Mouse (Mus musculus): ENCODE data around the gene Tnfrsf23. TPM values are rescaled to one million over a fixed set of nuclear protein-coding genes. Genes with fewer than 3 reads are reported as not detected.

The Tnfrsf23 gene
- polyA plus RNA-seq, 1 experiment from 2014 or later: 0.90 TPM

GRCm38 (mm10) chr7:143717811-143718210 is 32.1 kb upstream of the Tnfrsf23 start:
- 36% methylated on average over 1 of the region's 1 CpGs for WGBS (ENCODE audit: insufficient replicate concordance)
- Histone ChIP-seq H3K4me1 (ENCODE audit: insufficient read depth) (no peaks in the 10 kb centered on the region), H3K27ac (ENCODE audit: low read depth) (no peak overlapping the region), H3K9me3 (ENCODE audit: low read length) (no peaks in the 10 kb centered on the region), H3K36me3 (replicated peaks; ENCODE audit: insufficient read depth, low read length) (no peaks in the 10 kb centered on the region), H3K4me2 (ENCODE audit: low read depth, low read length) (no peak overlapping the region), H3K4me3 (ENCODE audit: low read depth, low read length) (no peak overlapping the region), H3K27me3 (ENCODE audit: insufficient read depth, low read length) (no peaks in the 10 kb centered on the region), H3K9ac (replicated peaks) (no peak overlapping the region)
- TF ChIP-seq EP300 (IDR thresholded peaks at IDR 0.05; ENCODE audit: low read depth): no peak
- TF ChIP-seq CTCF (IDR thresholded peaks at IDR 0.05; ENCODE audit: low read depth): no peak
- ATAC-seq (no peak), DNase-seq (no peak)

- 38% methylated on average over 4 of the region's 4 CpGs for WGBS (ENCODE audit: insufficient replicate concordance)
- H3K4me3 ChIP-seq (ENCODE audit: low read depth, low read length): no peak overlapping the region
- no peak for ATAC-seq
- H3K36me3 ChIP-seq (replicated peaks; ENCODE audit: insufficient read depth, low read length): no peaks in the 10 kb centered on the region
- H3K9ac ChIP-seq (replicated peaks): 0 out of 2 replicates have a peak overlapping the region, but pooled peaks have one; percentile 16
- H3K4me2 ChIP-seq (ENCODE audit: low read depth, low read length): no peak overlapping the region
- H3K27ac ChIP-seq (ENCODE audit: low read depth): no peak overlapping the region
- no peaks in the 10 kb centered on the region for H3K9me3 ChIP-seq (ENCODE audit: low read length)
- no peaks in the 10 kb centered on the region for H3K4me1 ChIP-seq (ENCODE audit: insufficient read depth)
- DNase-seq: no peak
- TF ChIP-seq CTCF (IDR thresholded peaks at IDR 0.05; ENCODE audit: low read depth) (no peak), EP300 (IDR thresholded peaks at IDR 0.05; ENCODE audit: low read depth) (no peak)
- no peaks in the 10 kb centered on the region for H3K27me3 ChIP-seq (ENCODE audit: insufficient read depth, low read length)
Measured at GRCm38 (mm10) chr7:143713421-143713820, 27.7 kb upstream of the Tnfrsf23 start.

GRCm38 (mm10) chr7:143712771-143713348 is 27.2 kb upstream of the Tnfrsf23 start:
- DNase-seq: no peak
- 45% methylated on average over 8 of the region's 8 CpGs for WGBS (ENCODE audit: insufficient replicate concordance)
- H3K4me1 ChIP-seq (ENCODE audit: insufficient read depth): no peaks in the 10 kb centered on the region

GRCm38 (mm10) chr7:143712023-143712422 is 26.4 kb upstream of the Tnfrsf23 start:
- WGBS (ENCODE audit: insufficient replicate concordance): 65% methylated on average over 4 of the region's 4 CpGs
- Histone ChIP-seq H3K9ac (replicated peaks) (no peak overlapping the region), H3K9me3 (ENCODE audit: low read length) (no peaks in the 10 kb centered on the region), H3K4me2 (ENCODE audit: low read depth, low read length) (no peak overlapping the region), H3K4me1 (ENCODE audit: insufficient read depth) (no peaks in the 10 kb centered on the region), H3K27ac (ENCODE audit: low read depth) (no peak overlapping the region), H3K27me3 (ENCODE audit: insufficient read depth, low read length) (no peaks in the 10 kb centered on the region), H3K4me3 (ENCODE audit: low read depth, low read length) (no peak overlapping the region), H3K36me3 (replicated peaks; ENCODE audit: insufficient read depth, low read length) (no peaks in the 10 kb centered on the region)
- ATAC-seq (no peak), DNase-seq (no peak)
- TF ChIP-seq CTCF (IDR thresholded peaks at IDR 0.05; ENCODE audit: low read depth) (no peak), EP300 (IDR thresholded peaks at IDR 0.05; ENCODE audit: low read depth) (no peak)

More at GRCm38 (mm10) chr7:143712771-143713348, 27.2 kb upstream of the Tnfrsf23 start:
- no peak overlapping the region for H3K4me2 ChIP-seq (ENCODE audit: low read depth, low read length)
- no peak for ATAC-seq
- 0 out of 2 replicates have a peak overlapping the region, but pooled peaks have one; percentile 16 for H3K9ac ChIP-seq (replicated peaks)
- no peaks in the 10 kb centered on the region for H3K27me3 ChIP-seq (ENCODE audit: insufficient read depth, low read length)
- TF ChIP-seq CTCF (IDR thresholded peaks at IDR 0.05; ENCODE audit: low read depth) (no peak), EP300 (IDR thresholded peaks at IDR 0.05; ENCODE audit: low read depth) (no peak)
- H3K36me3 ChIP-seq (replicated peaks; ENCODE audit: insufficient read depth, low read length): no peaks in the 10 kb centered on the region
- no peak overlapping the region for H3K4me3 ChIP-seq (ENCODE audit: low read depth, low read length)
- H3K9me3 ChIP-seq (ENCODE audit: low read length): no peaks in the 10 kb centered on the region
- H3K27ac ChIP-seq (ENCODE audit: low read depth): no peak overlapping the region

GRCm38 (mm10) chr7:143711381-143711780 is 25.7 kb upstream of the Tnfrsf23 start:
- Histone ChIP-seq H3K9ac (replicated peaks) (no peak overlapping the region), H3K9me3 (ENCODE audit: low read length) (no peaks in the 10 kb centered on the region), H3K27ac (ENCODE audit: low read depth) (no peak overlapping the region), H3K4me2 (ENCODE audit: low read depth, low read length) (no peak overlapping the region), H3K27me3 (ENCODE audit: insufficient read depth, low read length) (no peaks in the 10 kb centered on the region), H3K36me3 (replicated peaks; ENCODE audit: insufficient read depth, low read length) (no peaks in the 10 kb centered on the region), H3K4me1 (ENCODE audit: insufficient read depth) (no peaks in the 10 kb centered on the region), H3K4me3 (ENCODE audit: low read depth, low read length) (no peak overlapping the region)
- TF ChIP-seq CTCF (IDR thresholded peaks at IDR 0.05; ENCODE audit: low read depth): no peak
- TF ChIP-seq EP300 (IDR thresholded peaks at IDR 0.05; ENCODE audit: low read depth): no peak
- ATAC-seq (no peak), DNase-seq (no peak)
- 73% methylated on average over 7 of the region's 7 CpGs for WGBS (ENCODE audit: insufficient replicate concordance)

- TF ChIP-seq EP300 (IDR thresholded peaks at IDR 0.05; ENCODE audit: low read depth): no peak
- no peak for TF ChIP-seq CTCF (IDR thresholded peaks at IDR 0.05; ENCODE audit: low read depth)
- Histone ChIP-seq H3K4me2 (ENCODE audit: low read depth, low read length) (no peak overlapping the region), H3K27ac (ENCODE audit: low read depth) (no peak overlapping the region), H3K36me3 (replicated peaks; ENCODE audit: insufficient read depth, low read length) (no peaks in the 10 kb centered on the region), H3K4me1 (ENCODE audit: insufficient read depth) (no peaks in the 10 kb centered on the region), H3K9ac (replicated peaks) (no peak overlapping the region), H3K4me3 (ENCODE audit: low read depth, low read length) (no peak overlapping the region), H3K9me3 (ENCODE audit: low read length) (no peaks in the 10 kb centered on the region), H3K27me3 (ENCODE audit: insufficient read depth, low read length) (no peaks in the 10 kb centered on the region)
- ATAC-seq: no peak
- WGBS (ENCODE audit: insufficient replicate concordance): 80% methylated on average over 7 of the region's 7 CpGs
- no peak for DNase-seq
Measured at GRCm38 (mm10) chr7:143709395-143709794, 23.7 kb upstream of the Tnfrsf23 start.
